Mouse (Mus musculus) liver, adult 2 months (tissue): Measurements from ENCODE around the gene Nr1h3.

ENCODE experiments used
- CTCF ChIP-seq: fragments of 200-500 bp; IDR thresholded peaks from 2 replicates; pipeline ENCODE4 v1.5.1; 2011; ENCODE audit warnings: low read depth, low read length, control low read depth
- POLR2A ChIP-seq: fragments of 200-500 bp; IDR thresholded peaks from 2 replicates; pipeline ENCODE4 v1.6.1; 2011; ENCODE audit warnings: low read length, control low read depth; ENCODE audit not compliant: insufficient read depth; ENCODE audit errors: extremely low read depth

- TF ChIP-seq POLR2A = no peak
- TF ChIP-seq CTCF = no peak
These were observed 49.4 kb upstream of the Nr1h3 start for GRCm38 (mm10) chr2:91252001-91252400.
